Mouse (Mus musculus) MEL (cell line): ENCODE measurements at regions not wholly inside any gene's neighbourhood (a gene's known extent, or its start where the extent isn't known, plus 50 kb on each side); places are given as distances from the start of the nearest gene placed in this dataset.

Experiments
- DNase-seq: peaks from one replicate; pipeline ENCODE4 v3.0.0; 2011; ENCODE audit warnings: low read depth, low spot score
- H3K27ac ChIP-seq: 2 replicates; pipeline ENCODE4 v1.5.1; 2012; ENCODE audit warnings: low read depth, mild to moderate bottlenecking, control low read depth, low read length, moderate library complexity; ENCODE audit not compliant: control insufficient read depth
- H3K27me3 ChIP-seq, 2 experiments: fragments of 150-350 bp in 1 of 2; sonication (generic) in 1 of 2; 2 replicates each; pipeline ENCODE4 v1.6.1; 2012; ENCODE audit warnings: low read length in 2 of 2, mild to moderate bottlenecking in 2 of 2, improper control_type of control experiment in 1 of 2, moderate library complexity in 1 of 2; ENCODE audit not compliant: insufficient read depth in 2 of 2, control insufficient read depth in 1 of 2
- H3K36me3 ChIP-seq, 2 experiments: 2 replicates each; pipeline ENCODE4 v1.6.1; 2012 to 2014; ENCODE audit warnings: low read length in 2 of 2, improper control_type of control experiment in 1 of 2, inconsistent platforms in 1 of 2, mild to moderate bottlenecking in 1 of 2; ENCODE audit not compliant: insufficient read depth in 2 of 2, control insufficient read depth in 1 of 2
- H3K4me1 ChIP-seq, 2 experiments: fragments of 150-350 bp in 1 of 2; sonication (generic) in 1 of 2; 2 replicates each; pipeline ENCODE4 v1.6.1; 2012; ENCODE audit warnings: low read length in 2 of 2, improper control_type of control experiment in 1 of 2, mild to moderate bottlenecking in 1 of 2; ENCODE audit not compliant: insufficient read depth in 2 of 2, control insufficient read depth in 1 of 2
- H3K4me3 ChIP-seq, 2 experiments: fragments of 150-350 bp in 1 of 2; sonication (generic) in 1 of 2; 2 replicates each; pipeline ENCODE4 v1.5.1; 2012; ENCODE audit warnings: low read depth in 2 of 2, low read length in 2 of 2, mild to moderate bottlenecking in 2 of 2, moderate library complexity in 2 of 2, control low read depth in 1 of 2, improper control_type of control experiment in 1 of 2; ENCODE audit not compliant: control insufficient read depth in 1 of 2, insufficient read depth in 1 of 2
- H3K79me2 ChIP-seq: 2 replicates; pipeline ENCODE4 v1.6.1; 2012; ENCODE audit warnings: mild to moderate bottlenecking, low read length, moderate library complexity; ENCODE audit not compliant: control insufficient read depth, poor library complexity, insufficient read depth
- H3K9ac ChIP-seq: 2 replicates; pipeline ENCODE4 v1.6.1; 2012; ENCODE audit warnings: low read depth, mild to moderate bottlenecking, control low read depth, low read length, moderate library complexity; ENCODE audit not compliant: control insufficient read depth, poor library complexity, severe bottlenecking
- H3K9me3 ChIP-seq: fragments of 150-350 bp; sonication (generic); replicated peaks from 2 replicates; pipeline ENCODE4 v1.6.1; 2012; ENCODE audit warnings: mild to moderate bottlenecking, low read length, improper control_type of control experiment, moderate library complexity; ENCODE audit not compliant: insufficient read depth
- BHLHE40 ChIP-seq: IDR thresholded peaks from 2 replicates; pipeline ENCODE4 v1.6.1; 2012; ENCODE audit warnings: low read depth, mild to moderate bottlenecking, inconsistent platforms, low read length, improper control_type of control experiment, borderline replicate concordance
- CHD1 ChIP-seq: IDR thresholded peaks from 2 replicates; pipeline ENCODE4 v1.6.1; 2012; ENCODE audit warnings: low read depth, mild to moderate bottlenecking, inconsistent platforms, low read length, improper control_type of control experiment
- CTCF ChIP-seq, 3 experiments: IDR thresholded peaks in 2 of 3; conservative IDR thresholded peaks in 1 of 3; 2 replicates each; pipeline ENCODE4 v1.5.1; 2011 to 2012; ENCODE audit warnings: low read length in 3 of 3, low read depth in 2 of 3, mild to moderate bottlenecking in 2 of 3, improper control_type of control experiment in 1 of 3, inconsistent platforms in 1 of 3, mixed read lengths in 1 of 3, moderate library complexity in 1 of 3; ENCODE audit not compliant: control insufficient read depth in 1 of 3, insufficient read depth in 1 of 3, poor library complexity in 1 of 3, severe bottlenecking in 1 of 3
- E2F4 ChIP-seq: IDR thresholded peaks from 2 replicates; pipeline ENCODE4 v1.6.1; 2011; ENCODE audit warnings: low read depth, low read length, improper control_type of control experiment, borderline replicate concordance
- ELF1 ChIP-seq: IDR thresholded peaks from 2 replicates; pipeline ENCODE4 v1.6.1; 2014; ENCODE audit warnings: low read depth, mild to moderate bottlenecking, inconsistent platforms, low read length, improper control_type of control experiment, moderate library complexity
- EP300 ChIP-seq, 2 experiments: IDR thresholded peaks; 2 replicates each; pipeline ENCODE4 v1.6.1; 2011; ENCODE audit warnings: improper control_type of control experiment in 2 of 2, low read length in 2 of 2, low read depth in 1 of 2, mild to moderate bottlenecking in 1 of 2
- MAFK ChIP-seq: IDR thresholded peaks from 2 replicates; pipeline ENCODE4 v1.6.1; 2011; ENCODE audit warnings: low read depth, mild to moderate bottlenecking, low read length, improper control_type of control experiment, borderline replicate concordance
- MAX ChIP-seq: IDR thresholded peaks from 2 replicates; pipeline ENCODE4 v1.6.1; 2011; ENCODE audit warnings: low read length, improper control_type of control experiment
- MXI1 ChIP-seq: IDR thresholded peaks from 2 replicates; pipeline ENCODE4 v1.6.1; 2011; ENCODE audit warnings: mild to moderate bottlenecking, low read depth, low read length, improper control_type of control experiment
- MYB ChIP-seq: IDR thresholded peaks from 2 replicates; pipeline ENCODE4 v1.6.1; 2011; ENCODE audit warnings: mild to moderate bottlenecking, low read depth, low read length, improper control_type of control experiment
- NELFE ChIP-seq: IDR thresholded peaks from 2 replicates; pipeline ENCODE4 v1.6.1; 2011; ENCODE audit warnings: low read depth, low read length, improper control_type of control experiment
- NRF1 ChIP-seq: IDR thresholded peaks from 2 replicates; pipeline ENCODE4 v1.6.1; 2014; ENCODE audit warnings: low read depth, mild to moderate bottlenecking, inconsistent platforms, low read length, improper control_type of control experiment, moderate library complexity; ENCODE audit not compliant: poor library complexity, insufficient read depth, severe bottlenecking
- POLR2A ChIP-seq, 2 experiments: IDR thresholded peaks; 2 replicates each; pipeline ENCODE4 v1.6.1; 2011 to 2012; ENCODE audit warnings: low read length in 2 of 2, mild to moderate bottlenecking in 2 of 2, control low read depth in 1 of 2, improper control_type of control experiment in 1 of 2, low read depth in 1 of 2, moderate library complexity in 1 of 2; ENCODE audit not compliant: control insufficient read depth in 1 of 2, insufficient read depth in 1 of 2, poor library complexity in 1 of 2
- POLR2AphosphoS2 ChIP-seq: IDR thresholded peaks from 2 replicates; pipeline ENCODE4 v1.6.1; 2011; ENCODE audit warnings: low read length, improper control_type of control experiment
- POLR2AphosphoS5 ChIP-seq: IDR thresholded peaks from 2 replicates; pipeline ENCODE4 v1.6.1; 2012; ENCODE audit warnings: low read depth, borderline replicate concordance, mild to moderate bottlenecking, inconsistent platforms, low read length, moderate library complexity, mixed read lengths
- RAD21 ChIP-seq: IDR thresholded peaks from 2 replicates; pipeline ENCODE4 v1.6.1; 2011; ENCODE audit warnings: mild to moderate bottlenecking, low read depth, low read length, improper control_type of control experiment
- SMC3 ChIP-seq: IDR thresholded peaks from 2 replicates; pipeline ENCODE4 v1.6.1; 2011; ENCODE audit warnings: low read depth, low read length, improper control_type of control experiment
- USF2 ChIP-seq, 2 experiments: IDR thresholded peaks; 2 replicates each; pipeline ENCODE4 v1.6.1; 2011 to 2012; ENCODE audit warnings: improper control_type of control experiment in 2 of 2, low read length in 2 of 2, borderline replicate concordance in 1 of 2, inconsistent platforms in 1 of 2, low read depth in 1 of 2, mild to moderate bottlenecking in 1 of 2; ENCODE audit not compliant: insufficient read depth in 1 of 2
- ZC3H11A ChIP-seq: IDR thresholded peaks from 2 replicates; pipeline ENCODE4 v1.6.1; 2012; ENCODE audit warnings: low read depth, mild to moderate bottlenecking, inconsistent platforms, low read length, improper control_type of control experiment
- ZMIZ1 ChIP-seq: IDR thresholded peaks from 2 replicates; pipeline ENCODE4 v1.6.1; 2012; ENCODE audit warnings: low read depth, mild to moderate bottlenecking, inconsistent platforms, low read length, improper control_type of control experiment, moderate library complexity

GRCm38 (mm10) chr3:149484319-149484718, 494.0 kb upstream of the Adgrl2 start:
- TF ChIP-seq SMC3 (no peak), MXI1 (no peak), MAX (no peak), CHD1 (no peak), ZC3H11A (no peak), E2F4 (no peak), MAFK (no peak), POLR2AphosphoS5 (no peak)
- H3K4me1 ChIP-seq = no peaks in the 10 kb centered on the region
- no peak overlapping the region for H3K4me3 ChIP-seq
- H3K79me2 ChIP-seq = no peaks in the 10 kb centered on the region
- DNase-seq = no peak
- no peaks in the 10 kb centered on the region for H3K27me3 ChIP-seq
- no peak overlapping the region for H3K9ac ChIP-seq
- H3K36me3 ChIP-seq = no peaks in the 10 kb centered on the region
- H3K9me3 ChIP-seq = no peaks in the 10 kb centered on the region
- H3K27ac ChIP-seq = no peak overlapping the region

- Histone ChIP-seq H3K4me3 (no peak overlapping the region), H3K27me3 (no peaks in the 10 kb centered on the region), H3K36me3 (no peaks in the 10 kb centered on the region), H3K27ac (no peak overlapping the region), H3K9ac (no peak overlapping the region), H3K4me1 (no peaks in the 10 kb centered on the region), H3K9me3 (no peaks in the 10 kb centered on the region), H3K79me2 (no peaks in the 10 kb centered on the region)
- no peak for TF ChIP-seq BHLHE40
- TF ChIP-seq EP300 (IDR thresholded peaks at IDR 0.05; ENCODE audit: low read depth in 1 of 2, low read length in 2 of 2) = no peak
- no peak for TF ChIP-seq NELFE
- TF ChIP-seq MAX = no peak
- no peak for TF ChIP-seq MAFK
- TF ChIP-seq POLR2A (IDR thresholded peaks at IDR 0.05; ENCODE audit: control insufficient read depth in 1 of 2, insufficient read depth in 1 of 2, low read depth in 1 of 2, low read length in 2 of 2, poor library complexity in 1 of 2) = no peak
- no peak for TF ChIP-seq CTCF (IDR thresholded peaks at IDR 0.05 in 2 of 3, conservative IDR thresholded peaks at IDR 0.05 in 1 of 3; ENCODE audit: control insufficient read depth in 1 of 3, insufficient read depth in 1 of 3, low read depth in 2 of 3, low read length in 3 of 3, poor library complexity in 1 of 3, severe bottlenecking in 1 of 3)
- no peak for TF ChIP-seq NRF1
- no peak for TF ChIP-seq ELF1
- TF ChIP-seq MYB = no peak
- no peak for DNase-seq
Observed at GRCm38 (mm10) chr3:149476151-149476550, 485.8 kb upstream of the Adgrl2 start.

GRCm38 (mm10) chr3:149466973-149467372, 476.6 kb upstream of the Adgrl2 start:
- no peaks in the 10 kb centered on the region for H3K4me1 ChIP-seq
- H3K36me3 ChIP-seq = peaks cover 0 to 2% of the 10 kb centered on the region in 2 experiments; a peak in 1 of 4 replicates
- no peak overlapping the region for H3K9ac ChIP-seq
- no peaks in the 10 kb centered on the region for H3K79me2 ChIP-seq
- H3K27me3 ChIP-seq = no peaks in the 10 kb centered on the region
- no peak overlapping the region for H3K27ac ChIP-seq
- TF ChIP-seq SMC3 (no peak), MYB (no peak), RAD21 (no peak), MXI1 (no peak), POLR2AphosphoS5 (no peak), POLR2AphosphoS2 (no peak), E2F4 (no peak), MAFK (no peak), ELF1 (no peak), EP300 (IDR thresholded peaks at IDR 0.05; ENCODE audit: low read depth in 1 of 2, low read length in 2 of 2) (no peak), USF2 (IDR thresholded peaks at IDR 0.05; ENCODE audit: borderline replicate concordance in 1 of 2, insufficient read depth in 1 of 2, low read depth in 1 of 2, low read length in 2 of 2) (no peak), ZMIZ1 (no peak)
- no peak overlapping the region for H3K4me3 ChIP-seq
- H3K9me3 ChIP-seq = no peaks in the 10 kb centered on the region
- DNase-seq = no peak
